Mouse (Mus musculus): ENCODE results near the gene Ccdc155. TPM values are rescaled to one million over a fixed set of nuclear protein-coding genes. Genes with fewer than 3 reads are reported as not detected.

Gene Ccdc155
- total RNA-seq (2023): 1 to 10 TPM in 1 of 2 experiments, under 1 TPM in 1; 0.46 to 1.1 TPM

DNA sequence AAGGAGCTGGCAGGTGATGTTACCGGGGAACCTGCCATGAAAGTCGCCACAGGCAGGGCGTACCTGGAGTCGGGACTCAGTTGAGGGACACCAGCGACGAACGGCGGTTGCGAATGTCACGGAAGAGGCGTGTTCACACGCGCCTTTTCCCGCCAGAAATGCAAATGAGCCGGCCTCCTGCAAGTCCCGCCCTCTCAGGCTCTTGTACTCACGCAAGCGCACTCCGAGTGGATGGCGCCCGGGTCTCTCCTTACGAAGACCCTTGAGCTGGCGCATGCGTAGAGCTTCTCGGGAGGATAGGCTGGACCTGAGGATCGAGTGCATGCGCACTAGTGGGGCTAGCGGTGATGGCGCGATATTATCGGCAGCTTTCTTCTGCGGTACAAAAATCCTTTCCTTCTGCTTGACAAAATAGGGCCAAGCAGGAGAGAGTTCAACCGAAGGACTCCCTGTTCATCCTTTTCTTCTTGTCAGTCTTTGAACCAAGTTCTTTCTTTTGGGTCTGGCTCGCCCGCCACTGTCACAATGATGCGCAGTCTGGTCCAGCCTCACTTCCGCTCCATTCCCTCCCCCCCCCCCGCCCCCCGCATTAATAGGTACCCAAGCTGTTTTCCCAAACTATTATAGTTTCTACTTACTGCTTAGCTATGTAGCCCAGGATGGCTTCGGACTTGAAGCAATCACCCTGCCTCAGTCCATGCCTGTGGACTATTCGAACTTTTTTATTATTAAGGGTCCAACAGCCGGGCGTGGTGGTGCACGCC lies at the start of gene Ccdc155:
TSS of gene Ccdc155 (minus strand) at position 513 of the 764 bp plus-strand sequence.

DNA sequence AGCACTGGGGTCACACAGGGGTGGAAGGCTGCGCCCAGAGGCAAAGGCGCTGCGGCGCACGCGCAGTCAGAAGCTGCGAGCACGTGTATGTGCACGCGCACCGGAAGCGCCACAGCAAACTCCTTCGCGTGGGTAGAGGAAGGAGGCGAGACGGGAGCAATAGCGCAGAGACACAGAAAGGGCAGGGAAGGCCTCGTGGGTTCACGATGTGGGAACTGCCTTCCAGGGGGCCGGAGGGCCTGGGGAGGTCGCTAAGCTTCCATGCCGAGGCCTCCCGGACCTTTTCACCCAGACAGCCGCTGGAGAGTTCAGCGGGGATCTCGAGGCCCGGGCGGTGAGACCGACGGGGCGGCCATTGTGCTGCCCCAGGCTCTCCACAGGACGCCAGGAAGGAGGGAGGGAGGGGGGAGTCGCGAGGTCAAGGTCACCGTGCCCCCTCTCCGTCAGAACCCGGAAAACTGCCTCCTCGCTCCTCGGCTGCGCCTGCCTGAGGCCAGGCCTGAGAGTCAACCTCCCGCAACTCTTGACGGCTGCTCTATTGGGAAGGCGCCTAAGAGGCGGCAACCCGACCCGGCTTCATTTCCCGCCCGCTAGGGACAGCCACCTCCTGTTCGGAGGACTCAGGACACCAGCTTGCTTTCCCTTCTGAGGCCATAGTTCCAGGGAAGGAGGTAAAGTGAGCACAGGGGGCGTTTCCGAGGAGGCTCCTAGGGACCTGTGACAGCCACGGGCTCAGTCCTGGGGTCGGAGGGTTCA lies 36.1 kb upstream of the Ccdc155 start, which contains the start of gene Slc6a16:
TSS of gene Slc6a16 (plus strand) at position 453 of the 756 bp plus-strand sequence.

DNA sequence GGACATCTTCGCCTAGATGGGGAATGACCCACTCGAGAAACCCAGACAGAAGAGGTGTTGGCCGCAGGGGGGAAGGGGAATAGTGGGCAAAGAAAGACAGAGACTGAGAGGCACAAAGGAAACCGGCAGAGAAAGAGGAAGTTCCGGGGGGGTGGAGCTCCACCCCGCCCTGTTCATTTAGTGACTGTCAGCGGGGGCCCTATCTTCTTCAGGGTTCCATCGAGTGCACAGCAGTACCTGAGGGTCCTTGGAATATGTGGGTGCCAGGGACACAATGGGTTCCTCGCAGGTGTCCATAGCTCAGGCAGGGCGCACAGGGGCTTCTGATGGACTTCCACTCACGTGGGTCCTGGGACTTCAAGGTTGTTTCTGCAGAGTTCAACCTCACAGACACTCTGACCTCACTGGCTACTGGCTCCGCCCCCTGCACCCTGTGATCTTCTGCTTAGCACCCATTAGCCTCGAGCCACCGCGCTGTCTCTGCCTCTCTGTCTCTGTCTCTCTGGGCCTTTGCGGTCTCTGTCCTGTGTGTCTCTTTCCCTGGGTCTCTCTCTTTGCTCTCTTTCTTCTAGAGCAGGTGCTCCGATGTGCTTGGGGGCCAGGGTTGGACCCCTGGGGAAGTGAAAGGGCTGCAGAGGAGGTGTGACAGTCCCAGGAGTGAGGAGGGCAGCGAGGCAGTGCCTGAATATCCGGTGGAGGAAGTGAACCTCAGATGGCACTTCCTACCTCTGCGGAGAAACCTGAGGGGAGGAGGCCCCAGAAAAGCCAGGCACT lies 34.2 kb upstream of the Ccdc155 start, which contains the start of gene Cd37:
TSS of gene Cd37 (minus strand) at position 393 of the 774 bp plus-strand sequence.

GRCm38 (mm10) chr7:45215673-45216441 lies 11.2 kb upstream of the Ccdc155 start, which contains the start of gene Tead2:
Tead2 (plus strand) TSS chr7:45215753.

GRCm38 (mm10) chr7:45211851-45212251 lies 7.2 kb upstream of the Ccdc155 start, which contains the start of gene Dkkl1:
Dkkl1 (minus strand) TSS chr7:45212147.

DNA sequence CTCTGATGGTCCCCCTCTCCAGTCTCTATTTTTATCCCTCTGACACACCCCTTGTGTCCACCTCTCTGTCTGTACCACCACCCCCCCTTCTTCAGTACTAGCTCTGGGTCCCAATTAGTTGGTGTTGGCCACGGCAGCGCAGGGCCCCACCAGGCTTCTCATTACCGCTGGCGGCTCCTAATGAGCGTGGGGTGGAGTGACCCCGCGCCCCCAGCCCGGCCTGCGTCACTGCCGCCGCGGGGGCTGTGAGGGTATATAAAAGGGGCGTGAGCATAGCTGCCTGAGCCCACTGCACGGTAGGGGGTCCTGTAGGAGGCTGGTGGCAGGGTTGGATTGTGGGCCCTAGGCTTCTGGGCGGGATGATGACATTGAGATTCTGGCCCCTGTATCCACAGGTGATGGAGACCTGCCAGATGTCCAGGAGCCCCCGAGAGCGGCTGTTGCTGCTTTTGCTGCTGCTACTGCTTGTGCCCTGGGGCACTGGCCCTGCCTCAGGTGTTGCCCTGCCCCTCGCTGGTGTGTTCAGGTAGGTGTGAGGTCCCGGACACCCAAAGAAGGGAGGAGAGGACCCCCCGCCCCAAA lies 23.7 kb downstream of the Ccdc155 start, which contains the start of gene Pth2:
TSS of gene Pth2 (plus strand) at position 100 of the 582 bp plus-strand sequence.

DNA sequence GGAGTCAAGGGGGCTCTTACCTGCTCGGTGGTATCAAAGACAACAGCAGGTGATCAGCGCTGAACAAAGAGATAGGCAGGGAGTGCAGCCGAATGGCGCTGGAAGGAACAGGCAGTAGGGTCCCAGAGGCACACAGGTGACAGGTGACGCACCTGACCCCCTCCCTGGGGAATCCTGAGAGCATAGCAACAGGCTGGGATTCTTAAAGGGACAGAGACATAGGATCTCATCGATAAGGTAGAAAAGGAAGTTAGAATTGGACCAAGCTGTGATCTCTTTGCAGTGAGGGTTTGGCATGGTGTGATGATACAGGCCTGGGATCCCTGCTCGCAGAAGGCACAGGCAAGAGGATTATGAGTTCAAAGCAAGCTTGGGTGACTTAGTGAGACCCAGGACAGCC lies 25.2 kb downstream of the Ccdc155 start, which contains the start of gene Gfy:
TSS of gene Gfy (minus strand) at position 101 of the 400 bp plus-strand sequence.

DNA sequence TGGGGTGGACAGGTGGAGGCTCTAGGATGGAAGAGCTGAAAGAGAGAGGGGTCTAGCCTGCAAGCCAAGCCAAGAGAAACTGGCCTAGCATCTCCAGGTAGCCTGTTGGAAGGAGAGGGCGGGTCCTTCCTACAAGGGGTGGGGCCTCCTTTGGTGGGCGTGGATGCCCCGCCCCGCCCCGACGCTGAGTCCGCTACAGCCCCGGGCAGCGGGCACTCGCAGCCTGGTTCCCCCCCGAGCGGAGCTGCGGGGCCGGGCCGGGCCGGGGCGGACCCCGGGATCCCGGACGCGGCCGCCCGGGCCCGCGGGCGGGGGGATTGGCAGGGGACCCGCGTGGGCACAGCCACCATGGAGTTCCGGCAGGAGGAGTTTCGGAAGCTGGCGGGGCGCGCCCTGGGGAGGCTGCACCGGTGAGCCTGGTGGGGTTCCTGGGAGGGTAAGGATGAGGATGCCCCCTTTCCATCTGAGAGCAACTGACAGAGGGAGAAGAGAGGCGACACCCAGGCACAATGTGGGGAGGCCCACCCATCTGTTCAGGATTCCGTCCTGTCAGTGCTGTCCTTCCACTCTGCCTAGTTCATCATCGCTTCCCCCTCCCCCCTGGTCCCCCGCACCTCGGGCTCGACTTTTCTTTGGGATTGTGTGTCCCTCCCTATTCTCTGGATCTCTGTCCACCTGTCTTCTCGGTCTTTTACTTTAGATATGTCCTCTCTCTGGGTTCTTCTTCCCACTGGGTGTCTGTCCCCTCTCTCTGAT lies 40.8 kb downstream of the Ccdc155 start, which contains the start of gene Slc17a7:
TSS of gene Slc17a7 (plus strand) at position 215 of the 756 bp plus-strand sequence.

DNA sequence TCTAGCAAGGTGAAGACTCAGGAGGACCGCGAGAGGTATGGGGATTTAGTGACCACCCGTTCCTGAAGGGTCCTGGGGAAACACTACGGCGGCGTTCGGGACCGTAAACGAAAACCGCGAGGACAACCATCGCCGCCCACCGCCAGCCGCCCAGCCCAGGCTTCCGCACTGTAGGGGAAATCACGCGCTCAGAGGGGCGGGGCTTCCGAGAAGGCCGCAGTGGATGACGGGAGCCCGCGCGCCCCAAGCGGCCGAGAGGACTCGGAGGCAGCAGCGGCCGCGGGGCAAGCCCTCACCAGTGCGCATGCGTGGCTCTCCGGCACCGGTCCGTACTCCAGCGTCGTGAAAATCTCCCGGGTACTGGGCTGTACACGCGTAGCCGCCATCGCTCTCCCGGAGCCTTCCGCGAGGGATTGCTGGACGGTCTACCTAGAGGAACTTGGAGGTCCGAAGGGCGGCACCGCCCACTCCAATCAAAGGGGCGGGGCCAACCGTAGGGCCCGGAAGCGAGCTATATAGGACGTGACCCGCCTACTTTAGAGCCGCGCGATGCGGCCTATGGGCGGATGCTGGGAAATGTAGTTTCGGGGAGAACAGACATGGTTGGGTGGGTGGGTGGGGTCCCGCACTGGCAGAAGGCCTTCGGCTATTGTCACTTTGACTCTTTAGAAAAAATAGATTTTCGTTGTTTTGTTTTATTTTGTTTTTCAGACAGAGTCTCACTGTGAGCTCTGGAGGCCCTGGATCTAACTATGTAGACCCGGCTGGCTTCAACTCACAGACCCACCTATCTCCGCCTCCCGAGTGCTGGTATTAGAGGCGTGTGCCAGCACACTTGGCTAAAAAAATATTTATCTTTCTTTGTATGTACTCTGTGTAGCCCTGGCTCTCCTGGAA lies 50.3 kb downstream of the Ccdc155 start, which contains the start of the genes Pih1d1 and Aldh16a1:
TSS of gene Pih1d1 (plus strand) at position 208 of the 897 bp plus-strand sequence.
TSS of gene Aldh16a1 (minus strand) at position 489 of the 897 bp plus-strand sequence.

GRCm38 (mm10) chr7:45135993-45136567 lies 68.6 kb downstream of the Ccdc155 start, which contains the start of the genes Gm45713 and Flt3l:
Gm45713 (minus strand) TSS chr7:45136231.
Flt3l (minus strand) TSS chr7:45136432.

Other genes with a start within 250 kb of the Ccdc155 start
- not detected for gene Cpt1c, start 230.0 kb downstream of the Ccdc155 start, total RNA-seq (2023)
- 100 to 1,000 TPM; 154 to 155 TPM for gene Prmt1, start 218.3 kb downstream of the Ccdc155 start, total RNA-seq (2023)
- 100 to 1,000 TPM; 195 TPM for gene Irf3, start 207.2 kb downstream of the Ccdc155 start, total RNA-seq (2023)
- gene Bcl2l12, start 206.2 kb downstream of the Ccdc155 start, total RNA-seq (2023): 10 to 100 TPM; 35.3 to 36.9 TPM
- gene Scaf1, start 188.5 kb downstream of the Ccdc155 start, total RNA-seq (2023): 100 to 1,000 TPM; 100 to 104 TPM
- 10 to 100 TPM; 20.1 to 20.2 TPM for gene Rras, start 186.9 kb downstream of the Ccdc155 start, total RNA-seq (2023)
- gene Prr12, start 152.0 kb downstream of the Ccdc155 start, total RNA-seq (2023): 10 to 100 TPM; 77.6 to 78.0 TPM
- 10 to 100 TPM; 65.6 to 78.2 TPM for gene Nosip, start 142.5 kb downstream of the Ccdc155 start, total RNA-seq (2023)
- 1 to 10 TPM; 2.9 to 3.9 TPM for gene Prrg2, start 142.2 kb downstream of the Ccdc155 start, total RNA-seq (2023)
- gene Rcn3, start 112.7 kb downstream of the Ccdc155 start, total RNA-seq (2023): 1 to 10 TPM; 3.6 to 6.8 TPM
- gene Fcgrt, start 101.0 kb downstream of the Ccdc155 start, total RNA-seq (2023): 10 to 100 TPM; 29.9 to 39.6 TPM
- gene Rps11, start 80.5 kb downstream of the Ccdc155 start, total RNA-seq (2023): 1,000 to 10,000 TPM; 2,440 to 2,508 TPM
- 1,000 to 10,000 TPM; 4,339 to 4,395 TPM for gene Rpl13a, start 76.1 kb downstream of the Ccdc155 start, total RNA-seq (2023)
- not detected for gene Gm45713, start 68.7 kb downstream of the Ccdc155 start, total RNA-seq (2023)
- 10 to 100 TPM; 77.8 to 83.8 TPM for gene Flt3l, start 68.5 kb downstream of the Ccdc155 start, total RNA-seq (2023)
- 10 to 100 TPM; 40.5 to 51.7 TPM for gene Pih1d1, start 50.6 kb downstream of the Ccdc155 start, total RNA-seq (2023)
- 100 to 1,000 TPM; 128 to 137 TPM for gene Aldh16a1, start 50.3 kb downstream of the Ccdc155 start, total RNA-seq (2023)
- gene Slc17a7, start 40.9 kb downstream of the Ccdc155 start, total RNA-seq (2023): not detected
- not detected for gene Gfy, start 25.3 kb downstream of the Ccdc155 start, total RNA-seq (2023)
- gene Pth2, start 23.9 kb downstream of the Ccdc155 start, total RNA-seq (2023): not detected
- 1 to 10 TPM in 1 of 2 experiments, under 1 TPM in 1; 0.83 to 2.3 TPM for gene Dkkl1, start 7.3 kb upstream of the Ccdc155 start, total RNA-seq (2023)
- gene Tead2, start 10.9 kb upstream of the Ccdc155 start, total RNA-seq (2023): not detected
- 1,000 to 10,000 TPM; 1,836 to 1,886 TPM for gene Cd37, start 34.2 kb upstream of the Ccdc155 start, total RNA-seq (2023)
- not detected for gene Slc6a16, start 36.2 kb upstream of the Ccdc155 start, total RNA-seq (2023)
- 1 to 10 TPM; 1.1 to 1.9 TPM for gene Slc6a21, start 72.6 kb upstream of the Ccdc155 start, total RNA-seq (2023)
- 10 to 100 TPM in 1 of 2 experiments, 1 to 10 TPM in 1; 8.6 to 16.3 TPM for gene Trpm4, start 128.9 kb upstream of the Ccdc155 start, total RNA-seq (2023)
- gene Hrc, start 130.4 kb upstream of the Ccdc155 start, total RNA-seq (2023): not detected
- gene Ppfia3, start 162.1 kb upstream of the Ccdc155 start, total RNA-seq (2023): under 1 TPM in 1 of 2 experiments, not detected in 1; 0.17 TPM
- 1 to 10 TPM; 1.2 to 1.5 TPM for gene Lin7b, start 165.7 kb upstream of the Ccdc155 start, total RNA-seq (2023)
- 100 to 1,000 TPM; 614 to 615 TPM for gene Snrnp70, start 190.8 kb upstream of the Ccdc155 start, total RNA-seq (2023)
- gene Kcna7, start 200.8 kb upstream of the Ccdc155 start, total RNA-seq (2023): not detected
- not detected for gene Ntf5, start 208.8 kb upstream of the Ccdc155 start, total RNA-seq (2023)
- not detected for gene Lhb, start 215.9 kb upstream of the Ccdc155 start, total RNA-seq (2023)
- 10 to 100 TPM; 21.3 to 24.4 TPM for gene Gys1, start 230.0 kb upstream of the Ccdc155 start, total RNA-seq (2023)
- 10 to 100 TPM; 48.0 to 56.3 TPM for gene Ruvbl2, start 233.2 kb upstream of the Ccdc155 start, total RNA-seq (2023)